Mouse (Mus musculus): Measurements from ENCODE around the gene Slc25a51.
"Not testable (repeated sequence)": the region's sequence is repeated elsewhere in the genome, so short reads cannot be mapped to it uniquely, and the experiment has no call there.

Slc25a51 gene

DNA sequence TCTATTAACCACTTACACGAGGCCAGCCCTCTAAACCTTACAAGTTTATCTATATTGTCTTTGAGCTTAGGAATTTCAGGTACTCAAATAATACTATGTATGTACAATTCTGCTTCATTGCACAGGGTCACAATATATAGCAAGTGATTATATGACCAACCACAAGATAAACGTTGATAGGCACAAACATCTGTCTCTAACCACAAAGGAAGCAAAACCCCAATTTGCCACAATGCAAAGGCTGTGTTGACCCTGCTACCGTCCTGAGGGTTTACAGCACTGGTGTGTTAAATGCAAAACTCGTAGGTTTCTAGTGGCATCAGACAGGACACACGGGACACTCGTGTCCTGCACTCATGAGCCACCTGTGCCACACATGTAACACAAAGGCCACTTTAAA is 12.4 kb downstream of the Slc25a51 start:
- DNase-seq = not testable (repeated sequence)

DNA sequence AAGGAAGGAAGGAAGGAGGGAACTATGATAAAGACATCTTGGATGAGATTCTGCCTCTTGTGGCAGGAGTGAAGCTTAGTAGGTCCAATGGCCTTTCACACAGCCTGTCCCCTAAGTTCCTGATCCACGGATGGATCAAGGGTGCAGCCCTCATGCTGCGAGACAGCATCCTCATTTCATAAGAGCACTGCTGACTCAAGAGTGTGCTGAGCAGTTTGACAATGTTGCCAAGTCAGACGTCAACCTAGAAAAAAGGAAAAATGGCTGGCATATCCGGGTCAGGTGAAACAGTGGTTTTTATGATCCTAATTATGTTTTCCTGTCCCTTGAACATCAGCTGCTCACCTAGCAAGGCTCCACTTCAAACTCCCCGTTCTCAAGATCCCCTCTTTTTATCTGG is 14.9 kb downstream of the Slc25a51 start:
- no peak for DNase-seq

DNA sequence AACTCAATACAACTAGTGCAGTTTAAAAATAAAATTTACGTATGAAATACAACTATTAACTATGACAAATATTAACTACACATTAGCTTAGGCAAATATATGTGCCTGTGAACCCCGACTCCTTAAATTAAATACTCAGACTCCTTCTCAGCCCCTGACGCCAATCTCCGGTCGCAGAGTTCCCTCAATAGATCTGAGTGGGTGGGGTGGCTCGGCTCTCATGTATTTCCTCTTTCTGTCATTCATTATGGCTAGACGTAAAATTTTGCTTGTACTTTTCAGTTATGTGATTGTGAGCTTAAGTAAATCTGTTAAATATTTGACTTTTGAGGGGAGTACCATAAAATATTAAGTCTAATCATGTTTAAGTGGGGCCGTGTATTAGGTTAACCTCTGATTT is 15.6 kb downstream of the Slc25a51 start:
- DNase-seq = no peak

DNA sequence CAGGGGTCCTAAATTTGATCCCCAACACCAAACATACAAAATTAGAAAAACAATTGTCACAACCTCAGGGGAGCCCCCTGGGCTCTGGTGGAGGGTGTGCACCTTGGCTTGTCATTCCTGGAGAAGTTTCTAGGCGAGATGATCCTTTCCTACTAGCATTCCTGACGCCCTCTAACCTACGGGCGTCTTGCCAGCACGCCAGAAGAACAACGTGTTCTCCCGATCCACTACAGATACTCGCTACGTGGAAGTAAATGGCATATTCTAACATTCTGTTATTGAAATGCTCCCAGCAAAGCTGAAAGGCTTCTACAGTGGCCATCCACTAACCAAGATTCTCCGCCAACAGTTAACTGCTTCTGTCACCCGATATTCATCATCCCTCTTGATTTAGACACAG is 16.0 kb downstream of the Slc25a51 start:
- DNase-seq = no peak

DNA sequence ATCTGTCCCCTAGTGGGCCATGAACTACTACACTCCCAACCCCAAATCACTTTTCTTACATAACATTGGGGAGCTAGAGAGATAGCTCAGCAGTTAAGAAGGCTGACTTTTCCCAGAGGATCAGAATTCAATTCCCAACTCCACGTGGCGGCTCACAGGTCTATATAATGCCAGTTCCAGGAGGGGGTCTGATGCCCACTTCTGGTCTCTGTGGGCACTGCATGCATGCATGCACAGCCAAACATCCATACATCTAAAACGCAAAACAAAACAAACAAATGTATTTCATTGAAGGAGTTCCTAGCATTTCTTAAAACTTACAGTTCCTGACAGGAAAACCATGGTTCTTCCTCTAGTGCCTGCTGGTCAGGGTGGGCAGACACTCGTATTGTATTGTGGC is 16.5 kb downstream of the Slc25a51 start:
- DNase-seq = no peak

DNA sequence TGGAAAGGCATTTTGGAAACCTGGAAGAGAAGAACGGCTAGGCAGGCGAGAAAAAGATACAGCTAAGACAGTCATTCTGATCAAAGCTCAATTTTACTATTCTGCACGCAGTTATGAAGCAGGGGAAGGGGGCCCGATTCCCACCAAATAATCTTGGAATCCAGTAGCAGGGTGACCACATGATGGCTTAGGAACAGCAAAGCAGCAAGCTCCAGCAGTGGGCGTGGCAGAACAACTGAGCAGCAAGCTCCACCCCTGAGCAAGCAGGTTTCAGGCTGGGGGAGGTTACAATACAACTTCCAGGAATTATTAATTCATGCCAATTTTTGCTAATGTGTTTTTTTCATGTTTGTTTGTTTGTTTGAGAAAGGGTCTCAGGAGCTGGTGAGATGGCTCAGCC is 21.3 kb downstream of the Slc25a51 start:
- DNase-seq = not testable (repeated sequence)

DNA sequence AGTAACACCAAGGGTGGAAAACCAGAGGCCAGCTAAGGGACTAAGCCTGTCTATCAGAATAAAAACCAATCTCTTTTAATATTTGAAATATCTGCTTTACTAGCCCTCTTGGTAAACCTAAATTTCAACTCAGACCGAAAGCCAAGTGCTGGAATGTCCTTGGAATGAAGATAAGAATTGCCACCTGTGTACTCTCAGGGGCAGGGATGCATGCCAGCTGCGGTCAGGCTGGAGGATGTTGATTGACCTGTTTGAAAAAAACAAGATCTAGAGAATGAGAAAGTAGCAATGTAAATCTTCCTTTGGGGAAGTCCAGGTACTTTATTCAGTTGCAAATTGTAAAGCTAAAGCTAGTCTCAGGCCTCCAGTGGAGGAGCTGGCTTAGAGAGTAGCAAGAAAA is 26.4 kb downstream of the Slc25a51 start:
- DNase-seq = not testable (repeated sequence)

DNA sequence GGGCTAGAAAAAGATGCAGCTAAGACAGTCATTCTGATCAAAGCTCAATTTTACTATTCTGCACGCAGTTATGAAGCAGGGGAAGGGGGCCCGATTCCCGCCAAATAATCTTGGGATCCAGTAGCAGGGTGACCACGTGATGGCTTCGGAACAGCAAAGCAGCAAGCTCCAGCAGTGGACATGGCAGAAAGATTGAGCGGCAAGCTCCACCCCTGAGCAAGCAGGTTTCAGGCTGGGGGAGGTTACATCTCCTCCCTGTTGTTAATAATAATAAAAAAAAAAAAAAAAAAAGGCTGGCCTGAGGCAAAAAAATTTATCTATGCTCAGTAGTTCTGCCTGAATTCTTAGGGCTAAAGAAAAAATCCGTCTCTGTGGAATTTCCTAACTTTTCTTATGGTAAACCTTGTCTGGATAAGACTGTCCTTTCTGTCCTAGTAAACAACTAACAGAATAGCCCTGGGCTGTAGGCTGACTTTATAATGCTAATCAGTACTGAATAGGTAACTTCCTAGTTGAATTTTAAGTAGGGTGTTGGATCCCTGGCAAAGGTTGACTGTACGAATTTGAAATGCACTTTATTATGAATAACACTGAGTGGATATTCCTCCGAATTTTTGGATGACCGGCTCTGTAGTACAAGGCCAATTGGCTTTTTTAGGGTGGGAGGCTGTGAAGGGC is 27.5 kb downstream of the Slc25a51 start:
- not testable (repeated sequence) for DNase-seq

DNA sequence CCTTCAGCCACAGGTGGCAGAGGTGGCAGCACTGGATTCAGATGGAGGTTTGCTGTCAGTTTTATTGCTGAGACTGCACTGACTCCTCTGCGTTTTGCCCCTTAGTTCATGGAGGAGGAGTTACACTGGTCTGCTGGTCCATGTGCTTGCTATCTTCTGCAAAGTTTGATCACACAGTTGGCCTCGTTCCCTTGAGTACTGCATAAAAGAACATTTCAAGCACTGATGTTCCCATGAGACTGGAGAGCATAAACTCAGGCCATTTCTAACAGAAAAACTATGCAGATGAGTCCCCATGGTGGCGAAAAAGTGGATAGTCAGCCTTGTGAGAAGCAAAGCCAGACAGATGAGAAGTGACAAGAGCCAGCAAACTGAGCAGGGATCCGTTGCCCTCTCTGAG is 32.0 kb downstream of the Slc25a51 start:
- DNase-seq = no peak

DNA sequence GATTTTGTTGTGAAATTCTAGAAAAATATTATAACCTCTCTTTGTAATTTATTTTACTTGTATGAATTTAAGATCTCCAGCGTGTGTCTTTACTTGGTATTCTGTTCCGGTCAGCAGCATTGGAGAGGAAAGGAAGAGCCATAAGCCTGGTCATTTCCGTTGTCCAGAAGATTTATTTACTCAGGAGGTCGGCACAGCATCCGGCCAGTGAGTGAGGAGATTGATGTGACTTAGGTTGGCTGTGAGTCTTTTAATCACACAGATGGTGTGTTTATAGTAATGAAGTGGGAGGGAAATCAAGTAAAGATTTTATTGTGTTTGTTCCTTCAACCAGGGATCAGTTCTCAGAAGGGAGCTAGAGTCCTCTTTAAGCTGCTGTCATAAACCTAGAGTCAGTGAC is 33.7 kb downstream of the Slc25a51 start:
- DNase-seq = no peak

DNA sequence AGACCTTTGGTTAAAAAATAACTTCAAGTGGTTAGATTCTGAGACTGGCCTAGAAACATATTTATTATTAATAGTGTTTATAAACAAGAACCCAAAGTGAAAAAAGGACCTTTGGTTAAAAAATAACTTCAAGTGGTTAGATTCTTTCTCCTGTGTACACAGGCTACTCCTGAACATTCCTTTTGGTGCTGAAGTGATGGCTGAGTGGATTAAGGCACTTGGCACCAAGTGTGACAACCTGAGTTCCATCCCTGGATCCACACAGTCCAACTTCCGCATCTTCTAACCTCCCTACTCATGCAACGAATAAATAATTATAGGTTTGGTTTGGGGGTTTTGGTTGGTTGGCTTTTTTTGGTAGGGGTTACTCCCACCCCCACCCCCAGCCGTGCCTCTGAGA is 37.3 kb downstream of the Slc25a51 start:
- DNase-seq = no peak

DNA sequence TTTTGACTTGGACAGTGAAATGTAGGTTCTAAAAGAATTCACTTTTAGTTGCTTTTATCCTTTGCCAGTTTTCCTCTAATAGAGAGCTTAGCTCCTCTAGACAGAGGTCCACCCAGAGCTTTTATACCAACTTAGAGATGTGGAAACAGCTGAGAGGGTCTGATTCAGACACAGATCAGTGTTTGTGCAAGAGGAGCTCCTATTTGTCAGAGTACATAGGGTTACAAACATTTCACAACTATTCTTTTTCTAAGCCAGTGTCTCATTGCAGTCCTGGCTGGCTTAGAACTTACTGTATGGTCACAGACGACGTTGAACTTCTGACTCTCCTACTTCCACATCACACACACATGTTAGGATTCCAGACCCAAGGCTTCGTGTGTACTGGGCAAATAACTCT is 51.9 kb downstream of the Slc25a51 start:
- no peak for DNase-seq
